Mouse (Mus musculus) hematopoietic stem cell, adult 5-6 weeks (primary cell): ENCODE measurements around the gene Kcne4. TPM values are rescaled to one million over a fixed set of nuclear protein-coding genes. Genes with fewer than 3 reads are reported as not detected.
"Not testable (repeated sequence)": the region's sequence is repeated elsewhere in the genome, so short reads cannot be mapped to it uniquely, and the experiment has no call there.

Experiments used
- ATAC-seq, 2 experiments: fragments of 125-278 bp in 1 of 2; replicated peaks in 1 of 2; 2 replicates each; pipeline ENCODE4 v1.8.0; 2016 to 2017; ENCODE audit warnings: inconsistent platforms in 2 of 2, mild to moderate bottlenecking in 2 of 2, moderate number of reproducible peaks in 2 of 2, low read depth in 1 of 2, moderate TSS enrichment in 1 of 2; ENCODE audit not compliant: low FRiP score in 2 of 2, poor library complexity in 2 of 2, severe bottlenecking in 2 of 2, insufficient read depth in 1 of 2, low TSS enrichment in 1 of 2
- total RNA-seq: library from RNA; stranded (forward); fragments of 172-1452, 232-1000 nt; gene quantifications from 2 replicates; pipeline ENCODE4 v1.2.3, GENCODE M21; 2017

Gene Kcne4
- not detected in 2 replicates for total RNA-seq

DNA sequence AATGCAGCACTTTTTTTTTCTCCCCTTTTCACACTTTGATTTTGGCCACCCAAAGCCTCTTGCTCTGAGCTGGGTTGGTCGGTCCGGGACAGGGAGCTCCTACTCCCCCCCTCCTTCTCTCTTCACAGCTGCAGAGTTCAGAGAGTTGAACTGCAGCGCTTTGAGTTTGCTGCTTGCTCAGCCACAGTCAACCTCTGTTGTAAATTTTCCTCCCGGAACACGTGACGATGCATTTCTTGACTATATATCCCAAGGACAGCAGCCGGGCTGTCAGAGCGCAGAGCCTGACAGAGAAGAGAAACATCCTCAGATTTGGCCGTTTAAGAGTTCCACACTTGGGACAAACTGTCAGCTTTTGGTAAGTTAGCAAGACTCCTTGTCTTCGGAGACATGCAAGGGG is at the start of gene Kcne4:
Gene Kcne4 (plus strand): TSS at position 120 of the 400 bp plus-strand sequence.
- ATAC-seq, result no peak

- no peak for ATAC-seq
Observed at GRCm38 (mm10) chr1:78781899-78782298, 34.7 kb upstream of the Kcne4 start.

DNA sequence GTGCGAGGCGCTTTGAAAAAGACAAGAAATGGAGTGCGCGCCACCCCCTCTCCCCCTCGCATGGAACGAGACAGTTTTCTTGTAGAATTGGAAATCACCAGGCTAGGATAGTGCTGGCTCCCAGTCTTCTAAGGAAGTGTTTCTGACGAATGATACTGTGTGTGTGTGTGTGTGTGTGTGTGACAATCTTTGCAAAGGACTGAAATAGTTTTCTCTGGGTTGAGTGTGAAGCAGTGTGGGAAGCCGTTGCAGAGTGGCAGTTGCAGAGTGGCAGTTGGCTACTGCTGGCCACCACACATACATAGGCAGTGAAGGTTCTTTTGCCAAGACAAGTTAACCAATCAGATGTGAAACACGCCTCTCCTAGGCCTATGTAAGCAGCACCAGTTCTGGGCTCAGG is 31.6 kb upstream of the Kcne4 start:
- ATAC-seq, result not testable (repeated sequence)

DNA sequence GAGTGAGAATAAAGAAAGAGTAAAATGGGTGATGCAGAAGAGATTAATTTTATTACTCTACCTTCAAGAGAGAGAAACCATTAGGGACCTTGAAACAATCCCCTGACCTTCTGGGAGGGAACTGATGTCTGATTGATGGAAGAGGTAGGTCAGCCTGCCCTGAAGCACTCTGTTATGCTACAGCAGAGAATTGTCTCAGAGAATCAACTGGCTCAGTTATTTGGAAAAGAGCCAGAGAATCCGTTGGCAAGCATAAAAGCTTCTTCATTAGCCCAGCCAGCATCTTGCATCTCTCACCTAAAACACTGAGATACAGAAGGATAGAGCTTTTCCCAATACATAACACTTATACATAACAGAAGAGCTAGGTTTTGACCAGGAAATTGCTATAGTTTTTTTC is 26.8 kb upstream of the Kcne4 start:
- ATAC-seq, result no peak

- no peak for ATAC-seq
Observed at GRCm38 (mm10) chr1:78807428-78807827, 9.1 kb upstream of the Kcne4 start.

GRCm38 (mm10) chr1:78809819-78810218 is 6.7 kb upstream of the Kcne4 start:
- ATAC-seq, result no peak

DNA sequence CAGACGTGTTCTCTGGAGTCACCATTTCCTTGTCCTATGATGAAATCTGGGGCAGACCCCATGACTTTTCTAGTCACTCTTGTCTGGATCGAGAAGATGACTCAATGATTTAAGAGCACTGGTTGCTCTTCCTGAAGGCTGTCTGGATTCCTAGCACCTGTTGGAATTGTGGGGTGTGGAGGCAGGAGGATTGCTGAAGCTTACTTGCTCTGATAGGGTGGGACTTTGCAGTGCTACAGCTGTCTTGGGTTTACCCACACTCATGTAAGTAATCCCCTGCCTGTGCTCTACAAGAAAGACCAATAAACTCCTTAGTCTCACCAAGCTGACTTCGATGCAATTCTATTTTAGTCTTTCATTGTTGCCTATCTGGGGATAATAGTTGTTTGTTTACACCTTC is 5.7 kb upstream of the Kcne4 start:
- ATAC-seq, result no peak

DNA sequence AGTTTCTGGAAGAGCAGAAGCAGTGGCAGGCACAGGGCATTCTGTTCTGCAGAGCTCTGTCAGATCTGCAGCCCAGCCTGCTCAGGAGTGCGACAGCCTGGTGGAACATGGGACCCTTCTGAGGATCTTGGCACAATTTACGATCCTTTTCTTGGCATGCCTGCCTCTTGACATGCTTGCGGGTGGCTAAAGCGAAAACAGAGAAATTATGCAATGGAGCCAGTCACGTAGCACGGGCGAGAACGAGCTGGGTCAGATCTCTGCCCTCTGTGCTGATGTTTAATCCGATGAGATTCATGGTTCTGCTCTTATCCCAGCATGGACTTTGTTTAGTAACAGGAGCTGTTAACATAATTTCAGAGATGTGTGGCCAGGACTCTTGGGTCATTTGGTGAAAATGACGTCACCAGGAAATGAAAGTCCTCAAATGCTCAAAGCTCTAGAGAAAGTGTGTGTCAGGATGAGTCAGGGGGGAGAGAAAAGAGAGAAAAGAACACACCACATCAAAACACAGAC is 4.5 kb upstream of the Kcne4 start:
- no peak for ATAC-seq

DNA sequence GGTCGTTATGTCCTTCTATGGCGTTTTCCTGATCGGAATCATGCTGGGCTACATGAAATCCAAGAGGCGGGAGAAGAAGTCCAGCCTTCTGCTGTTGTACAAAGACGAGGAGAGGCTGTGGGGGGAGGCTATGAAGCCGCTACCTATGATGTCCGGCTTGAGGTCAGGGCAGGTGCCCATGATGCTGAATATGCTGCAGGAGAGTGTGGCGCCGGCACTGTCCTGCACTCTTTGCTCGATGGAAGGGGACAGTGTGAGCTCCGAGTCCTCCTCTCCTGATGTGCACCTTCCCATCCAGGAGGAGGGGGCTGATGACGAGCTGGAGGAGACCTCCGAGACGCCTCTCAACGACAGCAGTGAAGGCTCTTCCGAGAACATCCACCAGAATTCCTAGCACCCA is 1.2 kb downstream of the Kcne4 start:
- ATAC-seq, result no peak

DNA sequence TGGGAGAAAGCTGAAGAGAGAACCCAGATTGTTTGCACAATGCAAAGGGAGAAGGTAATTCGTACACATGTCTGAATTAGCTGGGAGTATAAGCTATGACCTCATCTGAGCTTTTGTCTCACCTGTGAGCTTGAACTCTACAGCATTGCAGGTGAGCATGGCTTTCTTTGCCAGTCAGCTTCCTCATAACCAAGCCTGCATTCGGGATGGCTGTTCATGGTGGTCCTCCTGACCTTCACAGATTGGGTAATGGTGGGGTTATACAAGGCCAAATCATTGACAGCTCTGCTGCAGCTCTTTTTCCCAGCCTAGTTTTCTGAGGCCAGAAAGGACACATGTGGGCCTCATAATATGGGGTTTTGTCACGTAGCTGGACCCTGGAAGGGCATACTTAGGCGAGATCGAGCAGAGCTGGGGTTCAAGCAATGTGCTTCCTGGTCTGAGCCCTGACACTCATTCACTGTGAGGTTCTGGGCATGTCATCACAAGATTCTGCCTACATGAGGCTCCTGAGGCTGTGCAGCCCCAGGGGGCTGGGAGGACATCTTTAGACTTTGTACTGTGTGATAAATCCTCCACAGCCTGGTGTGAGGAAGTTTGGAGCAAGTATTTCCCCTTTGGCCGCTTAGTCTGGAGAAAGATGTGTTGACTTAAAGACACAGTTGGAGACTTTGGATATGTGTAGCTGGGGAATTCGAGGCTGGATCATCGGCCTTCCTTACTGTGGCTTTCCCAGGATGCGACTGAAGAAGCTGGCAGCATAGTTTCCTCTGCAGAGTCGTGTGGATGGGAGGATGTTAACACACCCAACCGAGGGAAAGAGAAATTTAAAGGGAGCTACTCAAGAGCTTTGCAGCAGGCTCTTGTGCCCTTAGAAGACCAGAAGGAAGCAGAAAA is 2.3 kb downstream of the Kcne4 start:
- no peak for ATAC-seq

- ATAC-seq, result no peak; a peak in 1 of 4 replicates
Observed at GRCm38 (mm10) chr1:78819592-78819991, 3.0 kb downstream of the Kcne4 start.

DNA sequence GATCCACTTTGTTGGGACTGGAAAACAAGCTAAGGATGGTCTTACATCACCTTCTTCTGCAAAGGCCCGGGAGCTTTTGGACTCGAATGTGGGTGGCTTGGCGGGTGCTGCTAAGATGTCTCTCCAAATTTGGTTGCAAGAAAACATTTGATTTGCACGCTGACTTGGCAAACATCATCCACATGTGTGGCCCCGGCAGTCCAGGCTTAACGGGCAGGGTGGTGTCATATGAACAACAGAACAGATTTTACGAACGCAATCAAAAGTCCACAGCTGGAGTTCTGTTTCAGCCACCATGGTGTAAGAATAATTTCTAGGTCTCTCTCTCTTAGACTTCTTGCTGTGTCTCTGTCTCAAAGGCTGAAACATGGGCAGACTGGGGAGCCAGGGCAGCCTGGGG is 3.6 kb downstream of the Kcne4 start:
- no peak for ATAC-seq

- ATAC-seq, result no peak
Observed at GRCm38 (mm10) chr1:78821111-78821510, 4.6 kb downstream of the Kcne4 start.

DNA sequence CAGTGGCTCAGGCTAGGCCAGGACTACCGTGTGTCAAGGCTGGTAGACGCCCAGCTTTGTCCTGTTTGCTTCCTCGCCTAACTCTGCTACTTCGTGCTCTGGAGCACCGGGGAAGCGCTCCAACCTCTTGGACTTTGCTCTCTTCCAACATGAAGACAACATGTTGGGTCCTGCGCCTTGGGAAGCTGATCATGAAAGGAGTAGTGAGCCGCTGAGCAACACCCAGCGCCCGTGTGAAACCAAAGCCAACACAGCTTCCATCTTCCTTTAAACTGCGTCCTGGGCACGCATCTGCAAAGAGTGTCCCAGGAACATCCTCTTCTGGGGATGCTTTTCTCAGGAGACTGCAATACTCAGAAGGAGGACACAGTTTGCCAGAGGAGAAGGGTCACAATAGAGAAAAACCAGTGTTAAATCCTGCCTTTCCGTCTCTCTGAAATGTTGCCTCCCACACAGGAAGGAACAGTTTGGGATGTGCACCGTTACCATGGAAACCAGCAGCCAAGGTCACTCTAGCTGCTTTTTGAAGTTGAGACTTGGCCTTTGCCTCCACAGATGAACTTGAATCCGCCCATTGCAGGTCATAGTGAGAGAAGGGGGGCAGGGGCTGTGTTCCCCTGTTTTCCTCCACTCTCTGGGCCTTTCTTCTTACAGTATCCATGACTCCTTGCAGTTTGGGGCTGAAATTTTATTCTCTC is 5.3 kb downstream of the Kcne4 start:
- ATAC-seq, result no peak

DNA sequence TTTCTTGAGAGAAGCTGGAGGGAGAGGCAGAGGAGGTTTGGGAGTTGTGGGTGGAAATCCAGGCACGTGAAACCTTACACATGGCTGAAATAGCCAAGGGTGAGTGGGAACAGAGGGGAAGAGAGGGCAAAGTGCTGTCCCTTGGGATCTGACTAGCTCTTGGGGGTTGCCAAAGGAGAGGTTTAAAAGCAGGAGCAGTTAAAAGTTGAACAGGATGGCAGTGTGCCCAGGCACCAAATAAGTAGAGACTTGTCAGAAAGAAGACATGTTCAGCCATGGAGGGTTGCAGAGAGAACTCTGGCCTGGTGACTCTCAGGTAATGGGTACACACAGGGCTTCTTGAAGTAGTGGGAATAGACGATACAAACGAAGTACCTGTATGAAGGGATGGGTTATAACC is 8.7 kb downstream of the Kcne4 start:
- no peak for ATAC-seq

GRCm38 (mm10) chr1:78838468-78838867 is 21.9 kb downstream of the Kcne4 start:
- ATAC-seq, result no peak

- ATAC-seq, result no peak
Observed at GRCm38 (mm10) chr1:78840769-78841168, 24.2 kb downstream of the Kcne4 start.

- ATAC-seq, result no peak
Observed at GRCm38 (mm10) chr1:78845661-78846060, 29.1 kb downstream of the Kcne4 start.
